ENCODE assay signal across 13 mouse cellular contexts in genomic region chr3:75647542-75647941, GRCm38 (mm10).
"Had no signal": no experiment of that assay in that cellular context is flagged by ENCODE, and none has a peak within 500 bp of the region (broad histone marks: within the 10 kb centered on the region; RNA-seq: fewer than 3 reads in every experiment).

No protein-coding gene starts in this region.

- H3K36me3 ChIP-seq: limb, embryonic 10.5 days; liver, embryonic 12.5 days had no signal

- H3K9me3 ChIP-seq: limb, embryonic 10.5 days; liver, embryonic 12.5 days had no signal

- H3K27me3 ChIP-seq: liver, embryonic 12.5 days; megakaryocyte, embryonic 14.5 days had no signal

- H3K4me3 ChIP-seq: left cerebral cortex, adult 2 months; limb, embryonic 10.5 days; liver, embryonic 12.5 days; megakaryocyte, embryonic 14.5 days had no signal

- H3K27ac ChIP-seq: left cerebral cortex, adult 2 months; limb, embryonic 10.5 days; liver, embryonic 12.5 days had no signal

- ATAC-seq: liver, embryonic 12.5 days; midbrain, embryonic 16.5 days had no signal

- H3K4me2 ChIP-seq: liver, embryonic 12.5 days; lung, embryonic 14.5 days; midbrain, embryonic 11.5 days had no signal

- DNase-seq: kidney, adult 8-10 months; kidney, postnatal 36 days; lung, embryonic 14.5 days; lung, postnatal 10 days; lung, postnatal 4 days; right cerebral cortex, postnatal 25 days; thymus, postnatal 4 days had no signal

- H3K4me1 ChIP-seq: limb, embryonic 10.5 days; liver, embryonic 12.5 days had no signal

- H3K9ac ChIP-seq: liver, embryonic 12.5 days; lung, embryonic 14.5 days had no signal
